Comparison of ENCODE assay signal across 8 mouse cellular contexts in genomic region chr5:147402505-147402904, GRCm38 (mm10). TPM values are rescaled to one million over a fixed set of nuclear protein-coding genes. Genes with fewer than 3 reads are reported as not detected.
DNase-seq lines count a peak whose midpoint lies in the region; ATAC-seq lines count a peak whose summit lies in the region.

No protein-coding gene starts in this region.

- ATAC-seq in megakaryocyte progenitor cell, adult 5-6 weeks (replicated peaks; ENCODE audit: poor library complexity) = peak; percentile 61

- peak; percentile 33 to 69 for DNase-seq in heart, adult 18-20 months
- no peak for DNase-seq in heart, postnatal 25 days (ENCODE audit: low spot score)
- DNase-seq in urinary bladder, postnatal 14 days (ENCODE audit: low spot score) = peak; percentile 61
- no peak for DNase-seq in urinary bladder, adult 2 months (ENCODE audit: low spot score)
- peak; percentile 84 for DNase-seq in cerebellum, postnatal 14 days
- DNase-seq in kidney, postnatal 14 days = peak; percentile 53
- no peak for DNase-seq in c-Kit-positive CD71-positive TER-119-positive erythroid progenitor cells, embryonic 14.5 days (ENCODE audit: low spot score)

- intact Hi-C loops in heart, postnatal 25 days (cut with DNase I) = no loop called here

RNA-seq across cellular contexts. Expression of gene Flt3, which starts 2.2 kb away (rescaled TPM):
- under 1 TPM; 0.10 to 0.62 TPM for total RNA-seq in heart, adult 18-20 months (2021)
- total RNA-seq in heart, postnatal 25 days (2021) = under 1 TPM; 0.08 to 0.10 TPM
- polyA plus RNA-seq in urinary bladder, adult 2 months (2012; rRNA removed) = 1.1 and 1.7 TPM in 2 replicates
- total RNA-seq in megakaryocyte progenitor cell, adult 5-6 weeks (2015) = 8.9 and 14.2 TPM in 2 replicates
- total RNA-seq in megakaryocyte progenitor cell, adult 5-6 weeks (2017) = 18.3 and 22.9 TPM in 2 replicates

RNA-seq across cellular contexts. Expression of gene Pan3, which starts 27.5 kb away (rescaled TPM):
- total RNA-seq in heart, adult 18-20 months (2021) = 10 to 100 TPM; 21.1 to 34.4 TPM
- 10 to 100 TPM; 29.5 to 34.1 TPM for total RNA-seq in heart, postnatal 25 days (2021)
- polyA plus RNA-seq in urinary bladder, adult 2 months (2012; rRNA removed) = 51.1 and 60.4 TPM in 2 replicates
- total RNA-seq in megakaryocyte progenitor cell, adult 5-6 weeks (2015) = 385 and 404 TPM in 2 replicates
- total RNA-seq in megakaryocyte progenitor cell, adult 5-6 weeks (2017) = 156 and 215 TPM in 2 replicates

Comparison
In these comparisons a context has a peak if more than half of its experiments do, and no peak if none do; other contexts are left out.
1. DNase-seq: peak in heart, adult 18-20 months (2 of 2), urinary bladder, postnatal 14 days (single experiment), cerebellum, postnatal 14 days (2 of 2) and kidney, postnatal 14 days (single experiment); none in heart, postnatal 25 days (single experiment), urinary bladder, adult 2 months (single experiment) and c-Kit-positive CD71-positive TER-119-positive erythroid progenitor cells, embryonic 14.5 days (single experiment).
2. RNA of gene Flt3, which starts 2.2 kb away (total RNA-seq): 8.9 to 22.9 TPM in megakaryocyte progenitor cell, adult 5-6 weeks; 0.10 to 0.62 TPM in heart, adult 18-20 months and 0.08 to 0.10 TPM in heart, postnatal 25 days; every median in the first group is over 4 times any median in the second.
3. RNA of gene Pan3, which starts 27.5 kb away (total RNA-seq): 156 to 404 TPM in megakaryocyte progenitor cell, adult 5-6 weeks; 21.1 to 34.4 TPM in heart, adult 18-20 months and 29.5 to 34.1 TPM in heart, postnatal 25 days; every median in the first group is over 4 times any median in the second.